Mouse (Mus musculus) common myeloid progenitor, adult 5-6 weeks (primary cell): ENCODE measurements around the gene Mlycd. TPM values are rescaled to one million over a fixed set of nuclear protein-coding genes. Genes with fewer than 3 reads are reported as not detected.
A peak's percentile ranks its signal among the peaks of the same experiment; 100 is the strongest.

Experiments
- ATAC-seq: replicated peaks from 2 replicates; pipeline ENCODE4 v1.8.0; 2016; ENCODE audit warnings: low read depth, mild to moderate bottlenecking, moderate TSS enrichment, inconsistent platforms; ENCODE audit not compliant: poor library complexity, severe bottlenecking
- total RNA-seq: library from RNA; stranded (forward); fragments of 200-1000, 187-1606 nt; gene quantifications from 2 replicates; pipeline ENCODE4 v1.2.3, GENCODE M21; 2017

Gene Mlycd
- total RNA-seq, 1 experiment from 2014 or later: 8.1 TPM

DNA sequence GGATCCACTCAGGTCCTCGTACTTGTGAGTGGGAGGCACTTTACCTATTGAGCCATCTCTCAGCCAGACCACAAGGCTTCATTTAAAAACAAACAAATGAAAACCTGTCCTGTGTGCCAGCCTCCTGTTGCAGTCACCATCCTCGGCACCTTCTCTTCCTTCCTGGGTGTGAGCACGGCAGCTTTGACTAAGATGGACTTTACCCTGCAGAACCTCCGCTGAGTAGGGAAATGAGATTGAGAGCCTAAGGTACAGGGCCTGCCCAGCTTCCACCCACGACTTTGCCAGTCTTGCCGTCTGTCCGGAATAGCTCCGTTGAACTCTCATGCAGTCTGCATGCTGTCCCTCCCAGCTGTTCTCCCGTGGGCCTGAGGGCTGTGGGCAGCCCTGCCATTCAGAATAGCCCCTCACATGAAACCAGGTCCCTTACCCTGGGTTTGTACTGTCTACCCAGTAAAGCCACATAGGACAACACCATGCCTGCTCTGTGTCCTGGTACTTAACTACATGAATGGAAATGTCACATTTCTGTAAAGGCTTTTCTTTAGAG, 5.5 kb downstream of the Mlycd start:
- ATAC-seq: no peak

DNA sequence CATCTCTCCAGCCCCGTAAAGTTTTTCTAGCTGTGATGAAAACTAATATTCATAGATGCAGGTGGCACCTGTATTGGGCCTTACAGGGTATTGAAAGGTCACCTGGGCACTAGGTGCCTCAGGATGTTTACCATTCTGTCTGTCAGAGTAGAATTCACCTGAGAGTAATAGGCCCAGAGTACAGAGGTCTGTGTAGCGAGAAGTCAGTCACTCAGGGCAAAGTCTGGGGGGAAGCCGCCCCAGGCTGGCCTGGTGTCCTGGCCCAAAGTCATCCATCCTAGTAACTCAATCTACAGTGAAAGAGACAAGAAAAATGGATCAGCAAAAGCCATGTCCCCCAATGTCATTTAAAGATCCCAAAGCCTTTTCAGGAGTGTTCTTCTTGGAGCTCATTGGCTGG, 6.2 kb downstream of the Mlycd start:
- ATAC-seq: no peak

DNA sequence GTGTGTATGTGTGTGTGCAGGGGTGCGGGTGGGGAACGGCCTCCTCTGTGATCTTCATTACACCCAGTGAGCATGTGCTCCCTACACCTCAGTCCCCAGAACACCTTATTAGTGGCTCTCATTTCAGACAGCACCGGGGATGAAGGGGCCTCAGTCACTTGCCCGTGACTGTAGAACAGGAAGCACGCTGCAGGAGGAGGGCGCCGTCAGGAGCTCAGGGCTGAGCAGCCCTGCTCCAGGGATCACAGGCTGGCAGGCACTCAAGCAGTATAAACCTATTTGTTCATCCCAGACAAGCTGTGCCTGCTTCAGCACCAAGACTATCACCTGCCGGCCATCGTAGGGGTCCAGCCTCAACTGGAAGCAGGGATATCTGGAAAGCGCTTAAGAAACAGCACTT, 9.2 kb downstream of the Mlycd start:
- no peak for ATAC-seq

DNA sequence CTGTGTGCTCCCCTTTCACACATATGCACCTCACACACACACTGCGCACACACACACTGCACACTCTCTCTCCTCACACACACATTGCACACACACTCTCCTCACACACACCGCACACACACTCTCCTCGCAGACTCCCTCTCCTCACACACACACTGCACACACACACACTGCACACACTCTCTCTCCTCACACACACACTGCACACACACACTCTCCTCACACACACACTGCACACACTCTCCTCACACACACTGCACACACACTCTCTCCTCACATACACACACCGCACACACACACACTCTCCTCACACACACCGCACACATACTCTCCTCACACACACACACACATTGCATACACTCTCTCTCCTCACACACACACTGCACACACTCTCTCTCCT, 10.0 kb downstream of the Mlycd start:
- no peak for ATAC-seq

DNA sequence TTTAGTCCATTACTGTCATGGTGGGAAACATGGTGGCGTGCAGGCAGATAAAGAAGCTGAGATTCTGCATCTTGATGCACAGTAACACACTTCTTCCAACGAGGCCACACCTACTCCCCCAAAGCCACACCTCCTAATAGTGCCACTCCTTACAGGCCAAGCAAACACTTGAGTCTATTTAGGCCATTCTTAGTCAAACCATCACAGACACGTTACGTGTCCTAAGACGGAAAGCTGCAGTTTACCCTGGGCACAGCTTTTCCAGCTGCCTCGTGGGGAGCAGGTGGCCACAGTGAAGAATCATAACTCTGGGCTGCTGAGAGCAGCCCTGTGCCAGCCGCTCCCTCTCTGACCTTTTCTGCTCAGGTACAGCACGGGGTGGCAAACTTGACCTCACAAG, 13.6 kb downstream of the Mlycd start:
- ATAC-seq: no peak

DNA sequence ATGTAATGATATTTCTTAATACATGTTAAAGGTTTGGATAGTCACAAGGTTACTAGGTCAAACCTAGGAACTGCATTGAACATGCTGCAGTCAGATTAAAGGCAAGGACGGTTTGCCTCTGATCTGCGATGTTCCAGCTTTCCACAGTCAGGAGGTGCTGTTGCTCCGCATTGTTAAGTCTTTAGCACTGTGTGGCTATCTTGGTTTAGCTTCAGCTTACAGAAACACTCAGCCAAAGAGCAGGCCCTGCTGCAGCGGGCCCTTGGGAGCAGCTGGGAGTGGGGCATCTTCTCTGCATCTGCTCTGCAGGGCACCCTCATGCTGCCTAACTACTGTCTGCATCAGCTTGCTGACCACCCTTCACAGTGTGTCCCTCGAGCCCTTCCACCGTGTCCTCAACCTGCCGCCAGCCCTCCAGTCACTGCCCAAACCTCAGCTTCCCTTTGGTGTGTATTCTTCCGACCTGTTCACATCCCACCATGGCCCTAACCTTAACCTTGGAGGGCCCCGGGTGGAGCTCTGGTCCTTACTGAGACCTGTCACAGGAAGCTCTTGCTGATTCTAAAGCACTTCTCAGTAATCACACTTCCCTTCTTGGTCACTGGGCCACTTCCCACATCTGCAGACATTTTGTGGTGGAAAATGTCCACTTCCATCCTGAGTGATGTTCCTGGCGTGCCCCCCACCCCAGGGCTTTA, 17.5 kb downstream of the Mlycd start:
- peak; percentile 59 for ATAC-seq

DNA sequence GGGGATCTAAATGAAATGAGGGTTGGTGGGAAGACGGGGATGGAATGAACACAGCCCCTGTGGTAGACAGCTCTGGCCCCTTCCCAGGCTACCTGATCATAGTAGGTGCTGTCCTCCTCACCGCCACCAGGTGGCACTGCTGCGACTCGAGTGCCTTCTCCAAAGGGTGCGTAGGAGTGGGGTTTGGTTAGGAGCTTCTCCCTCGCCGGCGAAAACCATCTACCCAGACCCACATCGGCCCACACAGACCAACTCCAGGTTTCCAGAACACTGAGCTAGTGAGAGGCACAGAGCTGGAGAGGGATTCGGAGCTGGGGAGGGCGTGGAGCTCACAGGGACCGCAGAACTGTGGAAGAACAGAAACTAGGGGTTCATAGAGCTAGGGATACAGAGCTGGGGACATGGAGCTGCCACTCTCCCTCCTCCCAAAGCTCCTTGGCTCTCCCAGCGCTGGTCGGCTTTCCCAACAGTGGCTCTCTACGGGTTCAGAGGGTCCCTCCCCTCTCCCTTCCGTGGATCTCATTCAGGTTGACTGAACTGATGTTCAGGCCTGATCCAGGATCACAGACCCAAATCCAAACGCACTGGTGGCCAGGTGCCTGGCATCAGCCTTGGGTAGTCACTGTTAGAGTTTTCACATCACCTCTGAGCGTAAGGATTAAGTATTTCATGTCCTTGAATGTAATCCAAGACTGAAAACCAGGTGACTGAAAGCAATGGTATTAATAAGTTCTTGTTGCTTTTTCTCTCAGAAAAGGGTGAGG, 18.2 kb downstream of the Mlycd start:
- peak; percentile 88 for ATAC-seq

DNA sequence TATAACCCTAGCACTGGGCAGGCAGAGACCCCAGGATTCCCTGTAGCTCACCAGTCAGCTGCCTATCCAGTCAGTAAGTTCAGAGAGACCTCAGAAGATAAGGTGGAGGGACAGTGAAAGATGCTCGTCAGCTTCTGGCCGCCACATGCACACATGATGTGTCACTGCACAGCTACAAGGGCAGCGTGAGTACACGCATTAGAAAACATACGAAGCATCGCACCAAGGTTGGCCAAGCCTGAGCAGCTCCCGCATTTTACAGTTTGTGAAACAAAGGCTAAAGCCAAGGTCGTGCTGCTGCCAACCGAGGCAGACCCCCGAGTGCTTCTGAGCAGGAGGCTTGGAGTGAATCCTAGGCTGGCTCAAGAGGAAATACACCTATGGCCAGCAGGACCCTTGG, 18.9 kb downstream of the Mlycd start:
- no peak for ATAC-seq

DNA sequence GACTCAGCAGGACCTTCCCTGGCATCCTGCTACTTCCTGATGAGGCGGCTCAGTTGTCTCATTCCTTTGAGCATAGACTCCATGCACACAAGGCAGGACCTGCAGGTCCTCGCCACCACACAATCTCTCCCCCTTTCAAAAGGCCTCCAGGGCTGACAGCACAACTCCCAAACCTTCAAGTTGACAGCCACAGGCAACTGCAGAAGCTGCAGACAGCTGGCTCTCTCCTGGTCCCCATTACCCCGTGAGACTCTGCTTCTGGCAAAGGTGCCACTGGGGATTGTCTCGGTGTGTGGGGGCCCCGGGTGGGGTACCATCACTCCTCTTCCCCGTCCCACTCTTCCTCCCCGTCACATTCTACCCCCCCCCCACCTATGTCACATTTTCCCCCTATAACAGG, 25.6 kb downstream of the Mlycd start:
- no peak for ATAC-seq

DNA sequence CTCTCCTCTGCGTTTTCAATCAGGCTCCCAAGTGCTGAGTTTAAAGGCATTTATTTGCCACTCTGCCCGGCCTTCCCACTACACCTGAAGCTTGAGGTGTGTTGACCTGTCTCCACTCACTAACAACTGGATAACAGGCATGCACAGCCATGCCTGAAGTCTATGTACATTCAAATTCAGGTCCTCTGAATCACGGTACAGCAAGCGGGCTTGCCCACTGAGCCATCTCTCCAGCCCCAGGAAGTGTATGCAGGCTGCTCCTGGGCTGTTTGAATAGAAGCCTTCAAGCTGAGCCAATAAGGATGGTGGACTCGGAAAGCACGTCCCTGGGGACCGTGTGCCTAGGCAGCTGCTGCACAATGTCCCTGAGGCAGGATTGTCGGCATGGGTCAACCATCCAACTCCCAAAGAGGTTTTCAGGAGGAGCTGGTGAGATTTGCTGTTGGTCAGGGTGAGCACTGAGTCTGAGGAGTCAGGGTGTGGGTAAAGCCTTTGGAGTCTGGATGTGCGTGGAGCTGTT, 27.0 kb downstream of the Mlycd start:
- ATAC-seq: no peak

DNA sequence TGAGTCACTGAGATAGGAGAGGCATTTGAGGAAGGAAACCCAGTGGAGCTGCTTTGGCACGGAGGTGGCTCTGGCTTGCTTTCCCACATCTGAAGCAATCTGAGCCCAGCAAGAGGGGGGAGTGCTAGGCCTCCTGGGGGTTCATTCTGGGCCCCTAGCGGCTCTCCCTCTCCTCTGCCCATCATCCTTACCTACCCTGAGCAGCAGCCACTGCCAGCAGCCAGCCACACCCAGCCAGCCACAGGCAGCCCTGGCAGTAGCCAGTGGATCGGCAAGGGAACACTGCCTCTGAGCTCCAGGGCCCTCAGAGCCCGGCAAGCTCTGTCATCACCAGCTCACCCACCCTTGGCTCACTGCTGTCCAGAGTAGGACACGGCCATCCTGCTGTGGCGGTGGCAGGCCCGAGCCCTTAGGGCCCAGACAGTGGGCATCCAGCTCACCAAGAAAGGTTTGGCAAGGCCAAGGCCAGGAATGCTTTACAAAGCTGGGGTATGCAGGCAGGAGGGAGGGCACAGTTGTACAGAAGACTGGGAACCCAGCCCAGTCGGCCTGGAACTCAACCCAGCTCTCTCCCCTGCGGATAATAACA, 27.5 kb downstream of the Mlycd start:
- peak; percentile 42 for ATAC-seq

DNA sequence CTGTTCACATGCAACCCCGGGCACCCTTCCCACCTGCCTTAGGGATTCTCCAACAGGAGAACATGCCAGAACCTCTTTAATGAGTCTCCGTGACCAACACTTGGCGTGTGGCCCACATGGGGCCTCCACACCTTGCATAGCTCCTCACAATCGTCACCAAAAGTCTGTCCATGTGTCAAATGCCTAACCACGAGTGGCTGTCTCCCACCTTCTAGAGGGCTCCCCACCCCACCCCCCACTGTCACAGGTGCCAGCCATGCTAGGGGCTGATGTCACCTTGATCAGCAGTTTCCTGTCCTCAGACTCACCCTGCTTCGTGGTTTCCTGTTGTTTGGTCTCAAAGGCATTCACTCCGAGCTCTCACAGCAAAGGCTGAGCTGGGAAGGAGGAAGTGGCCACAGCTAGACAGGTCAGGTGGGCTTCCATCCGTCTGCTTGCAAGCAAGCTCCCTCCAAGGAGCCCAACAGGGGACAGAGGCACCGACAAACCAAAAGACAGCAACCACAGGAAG, 29.0 kb downstream of the Mlycd start:
- peak; percentile 64 for ATAC-seq

DNA sequence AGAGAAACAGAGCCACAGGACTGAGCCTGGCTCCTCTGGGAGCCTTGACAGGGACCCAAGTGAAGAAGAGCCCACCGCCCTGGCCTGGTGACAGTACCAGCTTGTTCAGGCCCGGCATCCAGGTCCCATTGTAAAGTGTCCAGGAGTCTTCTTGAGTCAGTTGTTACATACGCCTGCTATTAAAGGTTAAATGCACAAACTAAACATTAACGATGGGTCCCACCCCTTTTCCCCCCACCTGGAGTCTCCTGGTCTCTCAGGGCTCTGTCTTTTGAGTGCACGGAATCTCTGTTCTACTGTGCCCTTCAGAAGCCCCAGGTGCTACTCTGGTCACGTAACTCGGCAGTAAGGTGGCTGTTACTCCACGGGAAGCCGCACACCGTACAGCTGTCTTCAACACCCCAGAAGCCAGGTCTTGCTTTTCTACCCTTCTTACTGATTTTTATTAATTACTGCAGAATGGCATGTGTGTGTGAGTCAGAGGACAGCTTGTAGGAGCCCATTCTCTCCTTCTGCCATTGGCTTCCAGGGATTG, 29.6 kb downstream of the Mlycd start:
- no peak for ATAC-seq

DNA sequence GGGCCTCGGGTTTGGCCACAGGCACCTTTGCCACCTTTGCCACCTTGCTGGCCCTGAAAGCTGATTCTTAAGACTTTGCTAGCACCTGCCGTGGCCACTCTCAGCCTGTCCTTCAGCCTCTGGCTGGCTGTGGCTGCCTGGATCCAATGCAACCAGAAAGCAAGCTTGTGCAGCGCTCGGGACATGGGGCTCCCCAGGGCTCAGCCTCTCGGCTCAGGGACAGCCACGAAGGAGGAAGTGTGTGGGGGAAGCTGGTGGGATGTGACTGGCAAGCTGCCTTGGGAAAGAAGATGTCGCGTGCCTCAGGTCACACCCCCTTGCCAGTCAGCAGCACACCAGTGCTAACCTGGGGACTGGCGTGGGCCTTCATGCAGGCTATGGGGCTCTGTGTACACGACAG, 30.1 kb downstream of the Mlycd start:
- peak; percentile 39 for ATAC-seq

DNA sequence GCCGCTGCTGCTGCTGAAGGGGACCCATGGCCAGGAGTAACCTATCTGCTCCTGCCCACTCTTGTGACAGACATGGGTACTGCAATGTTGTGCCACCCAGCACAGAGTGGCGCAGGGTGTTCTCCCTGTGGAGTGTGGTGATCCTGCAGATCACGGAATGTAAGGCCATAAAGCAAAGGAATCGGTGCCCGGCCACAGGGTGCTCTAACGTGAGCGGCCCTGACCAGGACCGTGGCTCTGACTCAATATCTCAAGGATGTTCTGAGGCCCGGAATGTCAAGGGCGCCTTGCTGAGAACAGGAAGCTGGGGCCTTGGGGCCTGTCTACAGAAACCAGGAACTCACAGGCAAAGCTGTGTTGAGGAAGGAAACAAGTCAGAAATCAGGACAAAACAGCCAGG, 30.9 kb downstream of the Mlycd start:
- ATAC-seq: peak; percentile 36

DNA sequence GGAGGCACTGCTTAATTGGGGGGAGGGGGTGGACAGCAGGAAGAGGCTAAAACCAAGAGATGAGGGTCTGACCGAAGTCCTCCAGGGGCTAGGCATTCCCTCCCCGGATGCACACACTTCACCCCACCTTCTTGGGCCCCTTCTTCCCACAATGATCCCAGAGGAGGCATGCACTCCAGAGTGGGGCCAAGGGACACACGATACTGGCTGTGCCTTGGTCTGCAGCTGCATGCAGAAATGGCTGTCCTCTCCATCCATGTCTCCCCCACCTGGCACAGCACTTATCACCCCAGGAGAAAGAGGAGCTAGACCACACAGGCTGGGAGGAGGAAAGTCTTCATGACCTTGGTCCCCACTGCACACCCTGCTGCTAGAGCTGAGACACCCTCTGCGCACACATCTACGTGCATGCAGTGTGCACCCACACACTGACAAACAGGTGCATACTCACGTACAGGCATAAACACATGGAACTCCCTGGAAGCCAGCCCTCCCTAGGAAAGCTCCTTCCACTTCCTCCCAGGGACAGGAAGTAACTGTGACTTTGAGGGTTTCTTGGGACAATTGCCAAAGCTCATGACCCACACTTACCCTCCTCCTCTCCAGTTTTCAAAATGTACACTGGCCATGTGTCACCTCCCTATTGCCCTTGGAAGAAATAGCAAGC, 31.5 kb downstream of the Mlycd start:
- no peak for ATAC-seq

DNA sequence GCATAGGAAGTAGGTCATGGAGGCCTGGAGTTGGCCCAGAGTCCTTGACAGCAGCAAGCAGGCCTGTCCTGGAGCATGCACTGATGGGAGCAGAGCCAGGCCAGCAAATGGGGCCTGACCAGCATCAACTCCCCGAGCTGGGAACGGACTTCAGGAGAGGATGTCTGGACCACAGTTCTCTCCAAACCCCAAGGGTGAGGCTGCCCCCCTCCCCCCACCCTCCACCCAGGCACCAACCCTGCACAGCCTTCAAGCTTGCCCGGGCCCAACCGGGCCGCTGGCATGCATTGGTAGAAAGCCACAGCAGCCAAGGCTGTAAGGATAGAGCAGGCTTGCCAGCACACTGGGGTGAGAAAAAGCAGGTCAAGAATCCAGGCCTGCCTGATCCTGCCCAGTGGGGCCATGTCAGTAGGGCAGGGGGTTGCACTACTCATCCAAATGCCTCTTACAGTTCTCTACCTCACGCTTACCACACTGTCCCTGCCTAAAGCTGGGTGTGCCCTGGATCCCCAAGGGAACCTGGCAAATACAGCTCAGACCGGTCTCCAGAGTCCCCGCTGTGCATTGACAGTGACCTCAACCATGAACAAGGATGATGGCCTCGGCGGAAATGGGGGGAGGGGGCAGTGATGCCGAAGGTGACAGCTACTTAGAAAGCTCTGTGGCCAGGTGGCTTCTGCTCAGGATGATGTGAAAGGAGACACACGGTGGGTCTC, 33.1 kb downstream of the Mlycd start:
- no peak for ATAC-seq

DNA sequence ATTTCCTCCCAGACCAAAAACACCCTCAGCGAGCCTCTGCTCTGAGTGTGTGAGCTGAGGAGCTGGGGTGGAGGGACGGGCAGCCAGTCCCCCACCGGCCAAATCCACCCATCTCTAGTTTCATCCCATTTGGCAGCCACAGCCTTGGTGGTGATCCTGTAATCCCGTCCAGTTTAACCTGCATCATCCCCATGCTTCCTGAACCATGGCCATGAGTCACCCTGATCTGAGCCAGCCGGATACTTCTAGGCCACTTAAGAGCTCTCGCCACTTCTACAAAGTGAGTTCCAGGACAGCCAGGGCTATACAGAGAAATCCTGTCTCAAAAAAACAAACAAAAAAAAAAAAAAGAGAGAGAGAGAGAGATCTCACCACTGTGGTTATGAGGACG, 33.7 kb downstream of the Mlycd start:
- ATAC-seq: no peak

DNA sequence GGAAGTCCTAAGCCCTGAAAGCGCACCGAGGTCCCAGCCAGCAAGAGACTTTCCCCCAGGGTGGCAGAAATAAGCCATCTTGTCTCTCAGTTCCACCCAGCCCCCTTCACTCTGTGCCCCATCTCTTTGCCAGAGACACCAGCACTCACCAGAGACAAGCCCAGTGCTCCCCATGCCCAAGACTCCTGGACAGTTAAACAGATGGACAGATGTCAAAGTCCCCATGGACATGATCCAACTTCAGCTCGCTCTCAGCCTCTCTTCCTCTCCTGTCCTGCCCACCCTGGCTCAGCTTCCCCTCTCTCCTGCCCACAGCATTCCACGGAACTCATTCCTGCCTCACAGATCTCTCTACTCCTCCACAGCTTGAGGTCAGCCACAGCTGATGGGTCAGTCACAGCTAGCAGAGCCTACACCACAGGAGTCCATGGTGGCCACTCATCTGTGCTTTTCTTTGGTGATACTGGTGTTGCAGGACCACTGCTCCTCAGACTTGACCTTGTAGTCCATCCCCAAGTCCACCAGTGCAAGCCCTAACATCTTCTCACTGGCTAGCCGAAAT, 34.2 kb downstream of the Mlycd start:
- ATAC-seq: no peak
